Mouse (Mus musculus) lung, embryonic 14.5 days (tissue): ENCODE data around the gene Mta2. TPM values are rescaled to one million over a fixed set of nuclear protein-coding genes. Genes with fewer than 3 reads are reported as not detected.

Experiments used
- ATAC-seq: fragments of 200-750 bp; cut with Nextera tagmentation; 2 replicates; pipeline ENCODE4 v1.8.0; 2017; ENCODE audit warnings: mild to moderate bottlenecking, moderate TSS enrichment, moderate library complexity; ENCODE audit not compliant: insufficient read depth
- DNase-seq: peaks from one replicate; pipeline ENCODE4 v3.0.0-alpha.2; 2015
- H3K27ac ChIP-seq: fragments of 300-500 bp; sonication (generic); 2 replicates; pipeline ENCODE4 v1.5.1; 2014; ENCODE audit warnings: low read depth, mild to moderate bottlenecking, moderate library complexity
- H3K27me3 ChIP-seq: fragments of 300-500 bp; sonication (generic); 2 replicates; pipeline ENCODE4 v1.6.1; 2014; ENCODE audit warnings: low read length, control low read depth; ENCODE audit not compliant: insufficient read depth
- H3K36me3 ChIP-seq: fragments of 300-500 bp; sonication (generic); 2 replicates; pipeline ENCODE4 v1.6.1; 2014; ENCODE audit warnings: control low read depth; ENCODE audit not compliant: insufficient read depth
- H3K4me1 ChIP-seq: fragments of 300-500 bp; sonication (generic); 2 replicates; pipeline ENCODE4 v1.6.1; 2014; ENCODE audit warnings: antibody characterized with exemption, control low read depth; ENCODE audit not compliant: insufficient read depth
- H3K4me2 ChIP-seq: fragments of 300-500 bp; sonication (generic); 2 replicates; pipeline ENCODE4 v1.6.1; 2014; ENCODE audit warnings: mild to moderate bottlenecking
- H3K4me3 ChIP-seq: fragments of 300-500 bp; sonication (generic); 2 replicates; pipeline ENCODE4 v1.5.1; 2014; ENCODE audit warnings: low read depth, low read length
- H3K9ac ChIP-seq: fragments of 300-500 bp; sonication (generic); 2 replicates; pipeline ENCODE4 v1.6.1; 2014
- H3K9me3 ChIP-seq: fragments of 300-500 bp; sonication (generic); 2 replicates; pipeline ENCODE4 v1.6.1; 2016; ENCODE audit warnings: low read depth, low read length, control low read depth
- CTCF ChIP-seq: IDR thresholded peaks from 2 replicates; pipeline ENCODE4 v1.5.1; 2016; ENCODE audit warnings: antibody characterized with exemption, low read depth
- WGBS: fragments of 180-500 bp; shearing (Covaris S2); extraction: QIAGEN DNeasy Blood & Tissue Kit; methylation state at CpG from one replicate; pipeline ENCODE4 v1.1.7; 2014; 5-methylcytosine and 5-hydroxymethylcytosine counted together
- polyA plus RNA-seq: library from polyadenylated mRNA; unstranded; fragments of >200 nt; fragmentation: Nextera tagmentation; extraction: Ambion mirVana; gene quantifications from 2 replicates; pipeline ENCODE4 v1.2.1, GENCODE M21; 2014

The Mta2 gene
- polyA plus RNA-seq, 1 experiment from 2014 or later, result 52.1 TPM

DNA sequence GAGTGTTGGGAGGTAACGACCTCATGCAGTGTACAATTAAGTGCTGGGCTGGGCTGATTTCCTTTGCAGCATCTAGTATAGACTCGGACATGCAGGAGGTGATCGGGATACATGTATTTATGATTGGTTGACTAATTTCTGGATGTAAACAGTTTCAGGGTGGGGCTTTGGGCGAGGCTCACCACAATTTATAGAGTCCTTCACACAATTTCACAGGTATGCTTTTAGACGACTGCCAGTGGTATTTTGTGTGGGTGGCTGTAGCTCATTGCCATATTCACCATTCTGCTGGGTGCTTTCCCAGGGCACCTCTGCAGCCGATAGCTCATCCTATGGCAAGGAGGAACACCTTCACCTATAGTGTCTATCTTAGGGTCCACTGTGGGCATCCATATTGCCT lies 56.9 kb downstream of the Mta2 start:
- DNase-seq (no peak), ATAC-seq (no peak)
- H3K4me3 ChIP-seq, result no peak overlapping the region
- H3K9me3 ChIP-seq, result no peaks in the 10 kb centered on the region
- TF ChIP-seq CTCF, result no peak
- no peak overlapping the region for H3K4me2 ChIP-seq
- no peaks in the 10 kb centered on the region for H3K27me3 ChIP-seq
- H3K36me3 ChIP-seq, result peaks cover 35% of the 10 kb centered on the region
- 82% methylated on average over 6 of the region's 6 CpGs for WGBS
- peak overlapping the region; percentile 82; the same call in 1 of the 2 replicates for H3K27ac ChIP-seq
- peaks cover 13% of the 10 kb centered on the region for H3K4me1 ChIP-seq
- no peak overlapping the region for H3K9ac ChIP-seq

DNA sequence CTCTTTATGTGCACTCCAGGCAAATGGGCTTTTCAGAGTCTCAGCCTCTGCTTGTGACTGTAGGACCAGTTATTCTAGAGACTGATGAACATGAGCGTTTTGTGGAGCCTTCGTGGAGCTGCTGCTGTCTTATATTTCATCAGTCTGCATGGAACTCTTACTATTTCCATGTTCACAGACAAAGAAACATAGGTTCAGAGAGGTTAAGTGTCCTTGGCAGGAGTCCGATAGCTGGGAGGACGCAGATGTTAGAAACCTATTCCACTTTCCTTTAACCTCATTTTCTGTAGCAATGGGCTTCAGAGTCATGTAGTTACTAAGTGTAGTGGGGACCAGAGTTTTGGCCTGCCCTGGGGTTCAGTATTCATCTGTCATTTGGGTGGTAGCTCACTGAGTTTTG lies 57.5 kb downstream of the Mta2 start:
- TF ChIP-seq CTCF, result no peak
- Histone ChIP-seq H3K27me3 (no peaks in the 10 kb centered on the region), H3K27ac (no peak overlapping the region), H3K9ac (no peak overlapping the region), H3K9me3 (no peaks in the 10 kb centered on the region), H3K4me2 (no peak overlapping the region), H3K4me1 (peaks cover 13% of the 10 kb centered on the region), H3K4me3 (no peak overlapping the region), H3K36me3 (peaks cover 42% of the 10 kb centered on the region)
- DNase-seq (no peak), ATAC-seq (no peak)
- 89% methylated on average over 4 of the region's 4 CpGs for WGBS

Other genes starting within 250 kb of the Mta2 start
- gene Slc3a2, start 218.5 kb upstream of the Mta2 start, polyA plus RNA-seq, result 85.0 and 89.1 TPM in 2 replicates
- gene Wdr74, start 206.0 kb upstream of the Mta2 start, polyA plus RNA-seq, result 83.4 and 88.0 TPM in 2 replicates
- 1.2 and 2.3 TPM in 2 replicates for gene 1700092M07Rik, start 201.2 kb upstream of the Mta2 start, polyA plus RNA-seq
- gene Stx5a, start 200.5 kb upstream of the Mta2 start, polyA plus RNA-seq, result 122 and 126 TPM in 2 replicates
- gene Nxf1, start 184.8 kb upstream of the Mta2 start, polyA plus RNA-seq, result 195 and 197 TPM in 2 replicates
- 166 and 207 TPM in 2 replicates for gene Tmem223, start 170.9 kb upstream of the Mta2 start, polyA plus RNA-seq
- 67.7 and 72.3 TPM in 2 replicates for gene Tmem179b, start 167.4 kb upstream of the Mta2 start, polyA plus RNA-seq
- 21.5 and 24.7 TPM in 2 replicates for gene Taf6l, start 155.5 kb upstream of the Mta2 start, polyA plus RNA-seq
- 162 and 163 TPM in 2 replicates for gene Polr2g, start 143.3 kb upstream of the Mta2 start, polyA plus RNA-seq
- gene Zbtb3, start 139.3 kb upstream of the Mta2 start, polyA plus RNA-seq, result 6.1 and 6.6 TPM in 2 replicates
- gene Ttc9c, start 122.5 kb upstream of the Mta2 start, polyA plus RNA-seq, result 53.7 and 55.7 TPM in 2 replicates
- gene Hnrnpul2, start 121.9 kb upstream of the Mta2 start, polyA plus RNA-seq, result 7.9 and 8.3 TPM in 2 replicates
- not detected in 2 replicates for gene AC129217.1, start 112.1 kb upstream of the Mta2 start, polyA plus RNA-seq
- 38.4 and 42.5 TPM in 2 replicates for gene Bscl2, start 104.4 kb upstream of the Mta2 start, polyA plus RNA-seq
- gene Gng3, start 102.7 kb upstream of the Mta2 start, polyA plus RNA-seq, result 1.2 and 2.1 TPM in 2 replicates
- gene Lrrn4cl, start 91.1 kb upstream of the Mta2 start, polyA plus RNA-seq, result 0.83 and 0.96 TPM in 2 replicates
- gene Ubxn1, start 70.4 kb upstream of the Mta2 start, polyA plus RNA-seq, result 149 and 152 TPM in 2 replicates
- gene Uqcc3, start 61.0 kb upstream of the Mta2 start, polyA plus RNA-seq, result 51.9 and 53.9 TPM in 2 replicates
- gene Lbhd1, start 58.1 kb upstream of the Mta2 start, polyA plus RNA-seq, result 72.1 and 78.8 TPM in 2 replicates
- not detected in 2 replicates for gene Gm49403, start 57.9 kb upstream of the Mta2 start, polyA plus RNA-seq
- 92.0 and 93.3 TPM in 2 replicates for gene 1810009A15Rik, start 53.0 kb upstream of the Mta2 start, polyA plus RNA-seq
- gene Gm49416, start 52.9 kb upstream of the Mta2 start, polyA plus RNA-seq, result 0.37 TPM in 1 of 2 replicates, not detected in the other
- 43.1 and 46.5 TPM in 2 replicates for gene Ints5, start 48.9 kb upstream of the Mta2 start, polyA plus RNA-seq
- gene Ganab, start 43.8 kb upstream of the Mta2 start, polyA plus RNA-seq, result 112 and 121 TPM in 2 replicates
- 34.5 and 37.8 TPM in 2 replicates for gene B3gat3, start 21.5 kb upstream of the Mta2 start, polyA plus RNA-seq
- gene Rom1, start 12.5 kb upstream of the Mta2 start, polyA plus RNA-seq, result 0.73 and 1.3 TPM in 2 replicates
- 19.0 and 19.5 TPM in 2 replicates for gene Eml3, start 12.3 kb upstream of the Mta2 start, polyA plus RNA-seq
- gene Tut1, start 12.0 kb downstream of the Mta2 start, polyA plus RNA-seq, result 27.4 and 28.4 TPM in 2 replicates
- 480 and 516 TPM in 2 replicates for gene Eef1g, start 25.2 kb downstream of the Mta2 start, polyA plus RNA-seq
- 14.9 and 15.8 TPM in 2 replicates for gene Ahnak, start 47.4 kb downstream of the Mta2 start, polyA plus RNA-seq
- not detected in 2 replicates for gene Scgb1a1, start 146.1 kb downstream of the Mta2 start, polyA plus RNA-seq
- 13.9 and 15.0 TPM in 2 replicates for gene Asrgl1, start 193.8 kb downstream of the Mta2 start, polyA plus RNA-seq